Mouse (Mus musculus): ENCODE data around the gene Ptbp1. TPM values are rescaled to one million over a fixed set of nuclear protein-coding genes. Genes with fewer than 3 reads are reported as not detected.

Ptbp1 gene
- polyA plus RNA-seq, 1 experiment, result 695 TPM

DNA sequence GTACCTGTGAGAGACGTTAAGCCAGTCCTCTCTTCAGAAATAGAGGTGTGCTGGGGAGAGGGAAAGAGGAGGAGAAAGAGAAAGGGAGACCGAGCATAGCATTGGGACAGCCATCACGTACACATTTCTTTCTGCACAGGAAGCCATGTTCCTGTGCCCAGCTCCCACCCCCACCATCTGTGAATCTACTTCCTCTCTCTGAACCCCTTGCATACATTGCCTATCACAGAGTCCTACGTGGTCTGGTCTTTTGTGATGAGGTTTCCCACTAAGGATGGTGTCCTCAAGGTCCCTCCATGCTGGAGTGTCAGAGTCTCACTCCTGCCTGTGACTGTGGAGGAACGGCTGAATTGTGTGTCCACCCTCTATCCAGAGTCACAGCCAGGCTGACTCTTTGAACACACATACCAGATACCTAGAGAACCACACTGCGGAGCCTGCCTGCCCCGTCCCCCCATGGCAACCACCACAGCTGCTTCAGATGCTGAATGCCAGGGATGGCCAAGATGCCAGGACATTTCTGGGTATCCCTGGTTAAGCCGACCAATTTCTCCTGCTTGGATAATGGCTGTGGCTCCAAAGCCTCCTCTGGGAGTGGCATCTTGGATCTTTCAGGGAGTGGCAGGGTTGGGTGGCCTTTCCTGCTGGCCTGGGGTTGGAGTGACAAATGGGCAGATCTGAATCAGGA, 4.1 kb upstream of the Ptbp1 start:
- H3K36me3 ChIP-seq (ENCODE audit: control insufficient read depth, insufficient read depth, low read length, poor library complexity, severe bottlenecking), result no peaks in the 10 kb centered on the region
- no peaks in the 10 kb centered on the region for H3K9me3 ChIP-seq (replicated peaks; ENCODE audit: control insufficient read depth, insufficient read depth, low read length, poor library complexity, severe bottlenecking)
- no peak overlapping the region for H3K27ac ChIP-seq (ENCODE audit: insufficient read depth, low read length)
- H3K4me1 ChIP-seq (ENCODE audit: control insufficient read depth, insufficient read depth, low read length), result peaks cover 7% of the 10 kb centered on the region
- TF ChIP-seq CTCF (IDR thresholded peaks at IDR 0.05; ENCODE audit: low read depth, low read length) (no peak), EP300 (IDR thresholded peaks at IDR 0.05; ENCODE audit: insufficient read depth, low read depth, low read length) (no peak), POLR2A (IDR thresholded peaks at IDR 0.05; ENCODE audit: insufficient read depth, low read length) (no peak)
- no peaks in the 10 kb centered on the region for H3K27me3 ChIP-seq (ENCODE audit: control insufficient read depth, insufficient read depth, low read length, poor library complexity, severe bottlenecking)
- H3K9ac ChIP-seq (ENCODE audit: low read depth, poor library complexity, severe bottlenecking), result no peak overlapping the region
- H3K4me3 ChIP-seq (ENCODE audit: low read depth, low read length), result no peak overlapping the region

- TF ChIP-seq CTCF (IDR thresholded peaks at IDR 0.05; ENCODE audit: low read depth, low read length) (no peak), EP300 (IDR thresholded peaks at IDR 0.05; ENCODE audit: insufficient read depth, low read depth, low read length) (no peak), POLR2A (IDR thresholded peaks at IDR 0.05; ENCODE audit: insufficient read depth, low read length) (no peak)
- Histone ChIP-seq H3K9me3 (replicated peaks; ENCODE audit: control insufficient read depth, insufficient read depth, low read length, poor library complexity, severe bottlenecking) (no peaks in the 10 kb centered on the region), H3K27ac (ENCODE audit: insufficient read depth, low read length) (peak overlapping the region; percentile 90), H3K27me3 (ENCODE audit: control insufficient read depth, insufficient read depth, low read length, poor library complexity, severe bottlenecking) (no peaks in the 10 kb centered on the region), H3K36me3 (ENCODE audit: control insufficient read depth, insufficient read depth, low read length, poor library complexity, severe bottlenecking) (peaks cover 4% of the 10 kb centered on the region), H3K4me1 (ENCODE audit: control insufficient read depth, insufficient read depth, low read length) (peaks cover 7% of the 10 kb centered on the region), H3K9ac (ENCODE audit: low read depth, poor library complexity, severe bottlenecking) (peak overlapping the region; percentile 70), H3K4me3 (ENCODE audit: low read depth, low read length) (peak overlapping the region; percentile 76)
Measured at GRCm38 (mm10) chr10:79851653-79852052, 2.6 kb upstream of the Ptbp1 start.

DNA sequence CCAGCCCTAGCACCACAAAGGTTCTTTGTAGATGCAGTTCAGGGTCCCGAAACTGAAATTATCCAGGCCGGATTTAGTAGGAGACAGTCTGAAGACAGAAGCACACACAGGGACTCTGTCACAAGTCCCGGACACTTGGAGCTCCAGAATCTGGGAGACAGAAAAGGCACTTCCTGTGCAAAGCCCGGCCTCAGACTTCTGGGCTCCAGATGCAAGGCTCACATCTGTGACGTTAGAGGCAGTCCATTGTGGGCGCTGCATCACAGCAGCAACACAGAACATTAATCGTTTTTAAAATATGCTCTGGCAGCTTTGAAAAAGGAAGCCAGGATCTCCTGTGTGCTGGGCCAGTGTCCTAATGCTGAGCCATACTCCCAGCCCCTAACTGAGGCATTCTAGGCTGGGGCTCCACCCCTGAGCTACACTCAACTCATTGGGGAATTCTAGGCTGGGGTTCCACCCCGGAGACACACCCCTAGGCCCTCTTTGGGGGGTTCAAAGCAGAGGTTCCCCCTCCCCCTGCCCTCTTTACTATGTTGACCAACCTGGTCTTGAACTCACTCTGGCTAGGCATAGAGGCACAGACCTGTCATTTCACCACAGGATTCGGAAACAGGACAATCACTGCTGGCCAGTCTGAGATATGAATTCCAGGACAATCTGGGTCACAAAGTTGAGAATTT, 2.0 kb upstream of the Ptbp1 start:
- H3K9me3 ChIP-seq (replicated peaks; ENCODE audit: control insufficient read depth, insufficient read depth, low read length, poor library complexity, severe bottlenecking), result no peaks in the 10 kb centered on the region
- no peaks in the 10 kb centered on the region for H3K27me3 ChIP-seq (ENCODE audit: control insufficient read depth, insufficient read depth, low read length, poor library complexity, severe bottlenecking)
- peaks cover 9% of the 10 kb centered on the region for H3K4me1 ChIP-seq (ENCODE audit: control insufficient read depth, insufficient read depth, low read length)
- peak overlapping the region; percentile 76 for H3K4me3 ChIP-seq (ENCODE audit: low read depth, low read length)
- H3K9ac ChIP-seq (ENCODE audit: low read depth, poor library complexity, severe bottlenecking), result peak overlapping the region; percentile 70
- H3K36me3 ChIP-seq (ENCODE audit: control insufficient read depth, insufficient read depth, low read length, poor library complexity, severe bottlenecking), result peaks cover 10% of the 10 kb centered on the region
- TF ChIP-seq CTCF (IDR thresholded peaks at IDR 0.05; ENCODE audit: low read depth, low read length), result no peak
- TF ChIP-seq POLR2A (IDR thresholded peaks at IDR 0.05; ENCODE audit: insufficient read depth, low read length), result no peak
- no peak for TF ChIP-seq EP300 (IDR thresholded peaks at IDR 0.05; ENCODE audit: insufficient read depth, low read depth, low read length)
- H3K27ac ChIP-seq (ENCODE audit: insufficient read depth, low read length), result peak overlapping the region; percentile 90

DNA sequence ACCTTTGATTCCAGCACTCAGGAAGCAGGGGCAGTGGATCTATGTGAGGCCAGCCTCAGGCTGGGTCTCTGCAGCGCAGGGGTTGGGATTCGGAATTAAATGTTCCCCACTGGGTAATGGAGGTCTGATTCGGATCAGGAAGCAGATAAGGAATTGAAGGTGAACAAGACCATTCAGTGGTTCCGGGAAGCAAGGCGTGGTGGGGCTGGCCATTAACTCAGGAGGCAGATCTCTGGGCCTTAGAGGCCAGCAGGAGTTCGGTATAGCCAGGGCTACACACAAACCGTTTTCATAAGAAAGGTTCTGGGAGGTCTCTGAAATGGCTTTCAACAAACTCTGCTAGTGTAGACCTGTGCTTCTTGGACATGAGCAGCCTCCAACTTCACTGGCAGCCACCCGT, 1.4 kb upstream of the Ptbp1 start:
- Histone ChIP-seq H3K4me3 (ENCODE audit: low read depth, low read length) (peak overlapping the region; percentile 76), H3K36me3 (ENCODE audit: control insufficient read depth, insufficient read depth, low read length, poor library complexity, severe bottlenecking) (peaks cover 14% of the 10 kb centered on the region), H3K27me3 (ENCODE audit: control insufficient read depth, insufficient read depth, low read length, poor library complexity, severe bottlenecking) (no peaks in the 10 kb centered on the region), H3K9ac (ENCODE audit: low read depth, poor library complexity, severe bottlenecking) (peak overlapping the region; percentile 70), H3K27ac (ENCODE audit: insufficient read depth, low read length) (peak overlapping the region; percentile 90), H3K4me1 (ENCODE audit: control insufficient read depth, insufficient read depth, low read length) (peaks cover 12% of the 10 kb centered on the region), H3K9me3 (replicated peaks; ENCODE audit: control insufficient read depth, insufficient read depth, low read length, poor library complexity, severe bottlenecking) (no peaks in the 10 kb centered on the region)
- TF ChIP-seq EP300 (IDR thresholded peaks at IDR 0.05; ENCODE audit: insufficient read depth, low read depth, low read length), result no peak
- no peak for TF ChIP-seq CTCF (IDR thresholded peaks at IDR 0.05; ENCODE audit: low read depth, low read length)
- no peak for TF ChIP-seq POLR2A (IDR thresholded peaks at IDR 0.05; ENCODE audit: insufficient read depth, low read length)

DNA sequence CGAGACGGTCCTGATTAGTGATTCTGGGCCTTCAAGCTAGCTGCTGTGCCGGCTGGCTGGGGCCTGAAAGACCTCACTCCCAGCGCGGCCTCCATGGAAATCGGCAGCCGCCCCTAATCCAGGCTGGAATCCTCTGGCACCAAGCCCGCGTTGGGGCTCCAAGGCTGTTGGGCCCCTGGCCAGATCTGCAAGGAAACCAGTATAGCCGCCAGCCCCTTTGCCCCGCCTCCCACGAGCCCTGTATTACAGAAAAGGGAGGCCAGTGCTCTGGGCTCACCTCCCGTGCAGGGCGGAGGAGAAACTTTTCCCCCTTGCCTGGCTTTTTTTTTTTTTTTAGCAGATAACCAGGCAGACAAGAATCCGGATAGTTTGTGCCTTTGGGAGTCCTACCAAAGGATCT, 835 bp upstream of the Ptbp1 start:
- Histone ChIP-seq H3K9me3 (replicated peaks; ENCODE audit: control insufficient read depth, insufficient read depth, low read length, poor library complexity, severe bottlenecking) (no peaks in the 10 kb centered on the region), H3K4me1 (ENCODE audit: control insufficient read depth, insufficient read depth, low read length) (peaks cover 12% of the 10 kb centered on the region), H3K4me3 (ENCODE audit: low read depth, low read length) (peak overlapping the region; percentile 76), H3K27ac (ENCODE audit: insufficient read depth, low read length) (peak overlapping the region; percentile 90), H3K36me3 (ENCODE audit: control insufficient read depth, insufficient read depth, low read length, poor library complexity, severe bottlenecking) (peaks cover 19% of the 10 kb centered on the region), H3K9ac (ENCODE audit: low read depth, poor library complexity, severe bottlenecking) (peak overlapping the region; percentile 70), H3K27me3 (ENCODE audit: control insufficient read depth, insufficient read depth, low read length, poor library complexity, severe bottlenecking) (no peaks in the 10 kb centered on the region)
- TF ChIP-seq EP300 (IDR thresholded peaks at IDR 0.05; ENCODE audit: insufficient read depth, low read depth, low read length) (no peak), CTCF (IDR thresholded peaks at IDR 0.05; ENCODE audit: low read depth, low read length) (no peak), POLR2A (IDR thresholded peaks at IDR 0.05; ENCODE audit: insufficient read depth, low read length) (no peak)
